Mouse (Mus musculus) embryonic fibroblast, embryonic 13.5 days (primary cell): ENCODE data around the gene Gm20538. TPM values are rescaled to one million over a fixed set of nuclear protein-coding genes. Genes with fewer than 3 reads are reported as not detected.
A peak's percentile ranks its signal among the peaks of the same experiment; 100 is the strongest.

Experiments used
- H3K27ac ChIP-seq: 2 replicates; pipeline ENCODE4 v1.5.1; 2012; ENCODE audit warnings: low read length, control low read depth, inconsistent platforms; ENCODE audit not compliant: insufficient read depth
- H3K4me1 ChIP-seq: 2 replicates; pipeline ENCODE4 v1.6.1; 2011; ENCODE audit warnings: low read length; ENCODE audit not compliant: control insufficient read depth, insufficient read depth
- H3K4me3 ChIP-seq: 2 replicates; pipeline ENCODE4 v1.5.1; 2011; ENCODE audit warnings: mild to moderate bottlenecking, control low read depth, low read length; ENCODE audit not compliant: insufficient read depth
- CTCF ChIP-seq: IDR thresholded peaks from 2 replicates; pipeline ENCODE4 v1.5.1; 2011; ENCODE audit warnings: mild to moderate bottlenecking, control low read depth, low read length, moderate library complexity, borderline replicate concordance; ENCODE audit not compliant: insufficient read depth
- POLR2A ChIP-seq: IDR thresholded peaks from 2 replicates; pipeline ENCODE4 v1.6.1; 2011; ENCODE audit warnings: low read depth, mild to moderate bottlenecking, control low read depth, low read length, moderate library complexity
- polyA plus RNA-seq: library from polyadenylated mRNA; stranded (reverse); fragments of >200 nt; gene quantifications from 2 replicates; pipeline ENCODE4 v1.2.4, GENCODE M21; 2011; ENCODE audit warnings: low read depth; ENCODE audit not compliant: missing spikeins, insufficient read length

Gene Gm20538
- polyA plus RNA-seq: not detected in 2 replicates

DNA sequence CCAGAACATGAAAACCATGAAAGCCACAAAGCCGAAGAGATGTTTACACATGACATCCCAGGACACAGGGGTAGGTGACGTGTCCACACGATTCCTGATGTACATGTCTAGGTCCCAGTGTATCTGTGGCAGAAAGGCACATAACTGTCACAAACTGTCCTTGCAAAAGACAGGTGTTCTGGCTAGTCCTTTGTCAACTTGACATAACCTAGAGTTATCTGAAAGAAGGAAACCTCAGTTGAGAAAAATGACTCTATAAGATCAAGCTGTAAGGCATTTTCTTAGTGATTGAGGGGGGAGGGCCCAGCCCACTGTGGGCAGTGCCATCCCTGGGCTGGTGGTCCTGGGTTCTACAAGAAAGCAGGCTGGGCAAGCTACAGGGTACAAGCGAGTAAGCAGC, at the start of gene Gm20538:
TSS of gene Gm20538 (minus strand) at position 101 of the 400 bp plus-strand sequence.
- Histone ChIP-seq H3K4me1 (peaks cover 2% of the 10 kb centered on the region; the same call in 1 of the 2 replicates), H3K4me3 (no peak within 1 kb of the TSS), H3K27ac (no peak within 1 kb of the TSS)
- no peak for TF ChIP-seq POLR2A
- no peak for TF ChIP-seq CTCF

DNA sequence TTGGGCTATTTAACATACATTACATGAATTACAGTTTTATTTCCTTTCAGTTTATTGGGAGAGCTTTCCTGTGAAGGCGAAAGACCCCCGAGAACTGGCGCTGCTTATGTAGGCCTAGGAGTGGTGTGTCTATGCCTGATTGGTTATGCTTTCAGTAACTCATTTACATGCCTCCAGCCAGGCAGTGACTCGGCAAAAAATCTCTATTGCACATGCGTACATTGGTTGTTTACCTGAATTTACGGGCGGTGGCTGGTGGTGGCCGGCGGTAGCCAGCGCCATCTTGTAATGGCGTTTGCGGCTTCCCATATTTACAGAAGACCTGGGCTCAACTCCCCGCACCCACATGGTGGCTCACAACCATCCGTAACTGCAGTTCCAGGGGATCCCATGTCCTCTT, 41.5 kb upstream of the Gm20538 start:
- no peak overlapping the region for H3K4me3 ChIP-seq
- TF ChIP-seq POLR2A (no peak), CTCF (no peak)
- no peak overlapping the region for H3K27ac ChIP-seq
- H3K4me1 ChIP-seq: no peaks in the 10 kb centered on the region

DNA sequence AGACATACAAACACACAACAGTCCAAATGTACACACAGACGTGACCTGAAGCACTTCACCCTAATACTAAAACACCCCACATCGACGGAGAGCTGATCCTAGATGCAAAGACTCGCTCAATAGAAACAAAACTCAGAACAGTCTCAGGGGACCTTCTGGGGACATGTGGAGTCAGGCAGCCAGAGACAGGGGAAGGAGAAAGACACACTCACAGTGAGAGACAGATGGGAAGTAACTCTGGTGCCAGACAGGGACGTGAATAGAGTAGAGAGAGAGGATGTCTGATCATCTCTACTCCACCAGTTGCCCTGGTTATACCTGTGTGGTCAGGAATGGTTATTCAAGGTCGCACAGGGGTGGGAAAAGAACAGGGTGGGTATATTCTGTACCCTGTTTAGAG, 39.0 kb upstream of the Gm20538 start:
- H3K4me1 ChIP-seq: no peaks in the 10 kb centered on the region
- no peak overlapping the region for H3K4me3 ChIP-seq
- H3K27ac ChIP-seq: no peak overlapping the region
- no peak for TF ChIP-seq POLR2A
- TF ChIP-seq CTCF: no peak

DNA sequence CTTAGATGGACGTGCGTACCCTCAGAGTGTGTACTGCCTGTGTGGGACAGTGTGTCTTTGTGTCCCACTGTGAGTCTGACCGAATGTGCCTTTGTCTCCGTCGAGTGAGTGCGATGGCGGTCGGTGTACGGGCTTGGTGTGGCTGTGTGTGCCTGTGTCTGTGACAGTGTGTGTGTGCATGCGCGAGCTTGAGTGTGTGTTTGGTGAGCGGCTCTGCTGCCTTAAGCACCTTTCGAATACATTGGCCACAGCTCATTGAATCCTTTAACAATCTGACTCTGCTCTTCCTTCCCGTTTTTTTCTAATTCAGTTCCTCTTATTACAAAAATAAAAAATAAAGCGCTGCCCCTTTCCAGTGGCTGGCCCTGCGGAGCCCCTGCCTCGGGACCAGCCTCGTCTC, 38.4 kb upstream of the Gm20538 start:
- no peaks in the 10 kb centered on the region for H3K4me1 ChIP-seq
- H3K4me3 ChIP-seq: no peak overlapping the region
- no peak overlapping the region for H3K27ac ChIP-seq
- TF ChIP-seq CTCF: no peak
- TF ChIP-seq POLR2A: no peak

DNA sequence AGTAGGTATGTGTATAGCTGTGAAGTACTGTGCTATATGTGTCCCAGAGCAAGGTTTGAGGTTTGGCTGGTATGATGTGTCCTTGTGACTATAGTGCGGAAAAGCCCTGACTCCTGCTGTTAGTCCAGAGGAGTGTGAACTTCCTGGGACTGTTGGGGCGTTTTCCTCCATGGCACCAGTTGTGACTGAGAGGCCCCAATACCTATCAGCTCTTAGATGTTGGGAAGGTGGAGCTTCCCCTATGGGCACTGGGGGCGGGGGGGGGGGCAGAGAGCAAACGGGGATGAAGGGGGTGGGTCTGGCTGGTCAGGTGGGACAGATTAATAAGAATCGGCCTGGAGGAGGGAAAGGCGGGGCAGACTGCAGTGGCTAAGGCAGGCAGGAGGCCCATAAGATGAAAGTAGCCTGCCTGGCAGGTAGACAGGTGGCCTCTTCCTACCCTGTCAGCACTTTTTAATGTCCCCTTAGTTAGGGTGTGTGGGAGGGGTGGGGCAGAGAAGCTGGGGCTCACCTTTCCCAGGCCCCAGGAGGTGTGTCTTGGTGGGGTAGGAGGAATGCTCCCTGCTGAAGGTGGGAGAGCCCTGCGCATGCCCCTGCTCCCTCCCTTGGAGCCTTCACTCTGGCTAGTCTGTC, 37.1 kb upstream of the Gm20538 start:
- Histone ChIP-seq H3K4me1 (no peaks in the 10 kb centered on the region), H3K27ac (no peak overlapping the region), H3K4me3 (no peak overlapping the region)
- TF ChIP-seq POLR2A (no peak), CTCF (no peak)

DNA sequence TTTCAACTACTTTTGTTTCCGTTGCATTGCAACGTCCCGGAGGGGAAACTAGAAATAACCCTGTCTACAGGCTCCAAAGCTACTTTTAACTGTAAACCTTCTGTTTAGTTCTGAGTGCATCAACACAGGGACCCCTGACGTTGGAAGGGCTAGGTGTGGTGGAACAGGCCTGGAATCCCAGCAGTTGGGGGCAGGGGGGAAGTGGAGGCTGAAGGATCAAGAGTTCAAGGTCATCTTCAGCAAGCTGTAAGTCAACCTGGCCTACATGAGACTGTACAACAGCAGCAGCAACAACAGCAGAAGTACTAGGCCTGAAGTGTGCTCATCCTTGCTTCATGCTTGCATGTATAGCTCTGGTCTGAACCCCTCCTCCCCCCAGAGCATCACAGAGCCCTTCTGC, 35.4 kb upstream of the Gm20538 start:
- Histone ChIP-seq H3K4me1 (no peaks in the 10 kb centered on the region), H3K27ac (no peak overlapping the region), H3K4me3 (no peak overlapping the region)
- no peak for TF ChIP-seq POLR2A

DNA sequence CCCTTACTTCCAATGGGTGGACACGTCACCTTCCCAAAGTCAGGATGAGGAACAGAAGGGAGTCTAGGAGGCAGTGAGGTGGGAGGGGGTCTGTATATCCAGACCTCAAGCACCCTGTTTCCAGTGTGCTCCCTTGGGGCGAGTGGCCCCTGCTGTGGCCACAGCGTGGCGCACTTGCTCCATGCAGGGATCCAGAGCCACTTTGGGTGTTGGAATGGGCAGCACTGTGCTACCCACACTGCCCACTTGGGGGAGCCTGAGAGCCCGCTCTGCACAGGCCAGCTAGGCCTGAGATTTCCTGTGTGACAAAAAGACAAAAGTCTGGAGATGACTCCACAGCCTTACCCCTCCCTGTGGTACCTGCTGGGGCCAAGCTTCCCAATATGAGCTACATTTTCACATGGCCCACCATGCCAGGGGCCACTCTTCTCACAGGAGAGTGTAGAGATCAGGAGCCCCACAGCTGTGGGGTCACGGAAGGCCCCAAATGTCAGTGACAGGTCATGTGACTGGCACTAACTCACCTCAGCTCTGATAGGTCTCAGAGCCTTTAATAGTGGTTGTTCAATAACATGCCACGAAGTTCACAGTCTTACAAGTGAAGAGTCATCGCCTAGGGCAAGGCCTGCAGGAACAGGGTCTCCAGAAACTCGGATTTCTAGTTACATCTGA, 30.1 kb upstream of the Gm20538 start:
- Histone ChIP-seq H3K4me3 (no peak overlapping the region), H3K4me1 (no peaks in the 10 kb centered on the region), H3K27ac (no peak overlapping the region)
- TF ChIP-seq CTCF (peak; percentile 100), POLR2A (no peak)

DNA sequence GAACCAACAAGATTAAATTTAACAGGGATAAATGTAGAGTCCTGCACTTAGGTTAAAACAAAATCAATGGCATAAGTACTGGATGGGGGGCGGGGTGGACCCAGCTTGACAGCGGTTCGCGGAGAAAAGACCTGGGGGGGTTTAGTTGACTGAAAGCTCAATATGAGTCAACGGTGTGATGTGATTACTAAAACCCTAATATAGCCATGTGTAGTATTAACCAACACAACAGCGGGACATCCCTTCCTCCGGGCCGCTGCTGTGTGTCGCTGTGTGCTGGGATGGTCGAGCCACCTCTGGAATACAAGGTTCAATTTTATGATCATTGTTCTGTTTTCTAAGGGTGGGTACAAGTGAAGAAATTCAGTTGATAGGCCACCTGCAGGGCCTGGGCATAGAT, 29.5 kb upstream of the Gm20538 start:
- no peak for TF ChIP-seq CTCF
- no peak for TF ChIP-seq POLR2A

DNA sequence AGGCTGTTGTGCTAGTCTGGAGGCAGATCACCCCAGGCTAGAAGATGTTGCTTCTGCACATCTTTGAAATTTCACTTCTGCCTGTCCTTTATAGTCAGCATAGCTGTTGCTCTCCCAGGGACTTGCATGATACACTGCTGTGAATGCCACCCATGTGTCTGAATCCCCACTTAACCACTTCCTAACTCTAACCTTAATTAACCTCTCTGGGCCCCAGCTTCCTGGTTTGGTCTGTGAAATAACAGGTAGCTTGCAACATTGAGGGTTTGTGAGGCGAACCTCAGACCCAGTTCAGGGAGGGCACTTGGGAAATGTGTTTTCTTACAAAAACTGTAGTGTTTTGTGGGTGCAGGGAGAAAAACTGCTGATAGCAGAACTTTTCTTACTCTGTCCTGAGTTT, 25.4 kb upstream of the Gm20538 start:
- no peaks in the 10 kb centered on the region for H3K4me1 ChIP-seq
- H3K4me3 ChIP-seq: no peak overlapping the region
- H3K27ac ChIP-seq: no peak overlapping the region
- no peak for TF ChIP-seq CTCF

More for the DNA sequence above, 29.5 kb upstream of the Gm20538 start:
- Histone ChIP-seq H3K27ac (no peak overlapping the region), H3K4me1 (no peaks in the 10 kb centered on the region), H3K4me3 (no peak overlapping the region)

DNA sequence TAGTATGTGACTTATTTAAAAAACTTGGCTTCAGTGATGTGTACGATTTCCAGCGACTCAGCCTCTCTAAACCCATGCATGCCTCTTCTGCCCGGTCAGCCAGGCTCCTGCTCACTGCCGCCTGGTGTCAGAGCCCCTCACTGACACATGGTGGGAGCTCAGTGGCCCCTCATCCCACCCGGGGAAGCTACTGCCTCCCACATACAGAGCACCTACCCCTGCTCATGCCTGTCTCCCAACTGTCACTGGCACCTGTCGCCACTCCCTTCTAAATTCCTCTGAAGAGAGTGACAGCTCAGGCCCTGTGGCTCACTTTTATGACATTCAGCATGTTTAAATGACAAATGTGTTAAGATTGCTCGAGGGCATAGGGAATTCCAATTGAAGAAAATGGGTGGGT, 23.6 kb upstream of the Gm20538 start:
- TF ChIP-seq CTCF: no peak
- TF ChIP-seq POLR2A: no peak
- H3K27ac ChIP-seq: no peak overlapping the region
- H3K4me1 ChIP-seq: no peaks in the 10 kb centered on the region

DNA sequence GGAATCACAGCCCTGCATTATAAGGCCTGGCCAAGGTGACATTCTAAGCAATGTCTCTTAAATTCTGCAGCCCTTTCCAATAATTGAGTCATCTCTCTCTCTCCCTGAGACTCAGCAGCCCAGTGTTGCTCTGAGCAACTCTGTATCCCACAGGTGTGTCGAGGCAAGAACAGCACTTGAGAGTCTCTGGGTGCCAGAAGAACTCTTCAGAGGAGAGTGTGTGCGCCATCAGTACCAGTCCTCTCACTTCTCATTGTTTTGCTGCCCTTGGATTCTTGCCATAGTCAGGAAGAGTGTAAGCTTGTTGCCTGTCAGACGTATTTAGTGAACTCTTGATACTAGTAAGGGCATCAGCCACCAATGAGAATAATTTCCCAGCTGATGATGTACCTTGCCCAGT, 15.1 kb upstream of the Gm20538 start:
- Histone ChIP-seq H3K27ac (no peak overlapping the region), H3K4me3 (no peak overlapping the region), H3K4me1 (peaks cover 3% of the 10 kb centered on the region; the same call in 1 of the 2 replicates)
- TF ChIP-seq CTCF: no peak
- TF ChIP-seq POLR2A: no peak

More for the DNA sequence above, 23.6 kb upstream of the Gm20538 start:
- H3K4me3 ChIP-seq: no peak overlapping the region
